Mouse (Mus musculus) small intestine, adult 2 months (tissue): ENCODE results near the gene Klhdc4.

Experiments
- CTCF ChIP-seq: fragments of 200-500 bp; IDR thresholded peaks from 2 replicates; pipeline ENCODE4 v1.5.1; 2012; ENCODE audit warnings: low read depth, mild to moderate bottlenecking, control low read depth, inconsistent platforms, low read length, moderate library complexity, mixed read lengths; ENCODE audit not compliant: insufficient replicate concordance, insufficient read length; ENCODE audit errors: extremely low read depth
- POLR2A ChIP-seq: fragments of 200-500 bp; IDR thresholded peaks from 2 replicates; pipeline ENCODE4 v1.6.1; 2012; ENCODE audit warnings: low read depth, mild to moderate bottlenecking, control low read depth, inconsistent platforms, low read length, moderate library complexity

GRCm38 (mm10) chr8:121762999-121763699, 66.2 kb downstream of the Klhdc4 start:
- TF ChIP-seq POLR2A (no peak), CTCF (no peak)
